Mouse (Mus musculus) spleen, postnatal 10 days (tissue): Measurements from ENCODE around the gene Gm20403.
"Not testable (repeated sequence)": the region's sequence is repeated elsewhere in the genome, so short reads cannot be mapped to it uniquely, and the experiment has no call there.

Experiments
- DNase-seq, 2 experiments: peaks; one replicate each; pipeline ENCODE4 v3.0.0; 2021 to 2022; ENCODE audit warnings: low spot score in 2 of 2

Gm20403 gene

DNA sequence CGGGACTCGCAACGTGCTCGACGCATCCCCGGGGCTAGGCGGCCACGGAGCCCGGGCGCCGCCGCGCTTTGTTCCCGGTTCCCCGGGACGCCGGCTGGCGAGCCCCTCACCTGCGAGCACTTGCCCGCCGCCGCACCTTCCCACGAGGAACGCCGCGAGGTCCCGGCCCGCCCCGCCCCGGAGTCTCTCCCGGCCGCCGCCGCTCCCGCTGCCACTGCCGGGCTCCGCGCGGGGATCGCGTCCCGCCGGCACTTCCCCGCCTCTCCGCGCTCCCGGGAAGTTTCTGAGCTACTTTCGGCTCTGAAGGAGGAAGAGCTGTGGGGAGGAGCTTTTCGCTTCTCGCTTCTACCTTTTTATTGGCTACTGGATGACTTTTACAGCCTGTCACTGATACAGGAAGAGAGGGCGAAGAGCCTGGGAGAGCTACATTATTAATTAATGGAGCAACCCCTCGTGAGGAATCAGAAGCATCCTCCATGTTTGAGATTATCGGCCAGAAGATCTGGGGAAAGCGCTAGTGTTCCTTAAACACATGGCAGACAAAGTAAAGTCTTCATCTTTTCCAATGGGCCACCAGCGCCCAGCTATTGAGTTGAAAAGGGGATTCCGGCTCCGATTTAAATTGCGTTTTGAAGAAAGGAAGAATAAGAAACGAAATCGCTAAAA lies at the start of gene Gm20403:
Gene Gm20403 (minus strand): TSS at position 478 of the 666 bp plus-strand sequence.
- DNase-seq = peak; percentile 71 to 80

- no peak for DNase-seq
Observed at GRCm38 (mm10) chr12:55027088-55027487, 40.8 kb upstream of the Gm20403 start.

- DNase-seq = no peak
Observed at GRCm38 (mm10) chr12:55023284-55023683, 37.0 kb upstream of the Gm20403 start.

DNA sequence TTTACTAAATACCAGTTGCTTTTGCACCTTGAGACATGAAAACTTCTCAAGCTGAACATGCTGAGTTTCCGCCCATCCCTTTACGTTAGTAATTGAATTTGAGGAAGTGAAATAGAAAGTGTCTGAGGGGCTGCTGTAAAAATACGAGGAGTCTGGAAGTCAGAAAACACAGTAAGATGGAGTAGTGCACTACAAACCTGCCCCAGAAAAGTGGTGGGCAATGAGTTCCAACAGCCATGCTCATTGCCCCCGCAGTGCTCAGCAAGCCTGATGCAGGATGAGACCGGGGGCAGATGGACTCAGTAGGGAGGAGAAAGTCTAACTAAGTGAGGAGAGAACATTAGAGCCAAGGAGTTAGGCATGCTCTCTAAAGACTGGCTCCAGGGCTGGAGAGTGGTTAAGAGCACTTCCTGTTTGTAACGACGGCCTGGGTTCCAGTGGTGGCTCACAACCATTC lies 33.1 kb upstream of the Gm20403 start:
- DNase-seq = peak in 1 of 2 experiments; percentile 26

GRCm38 (mm10) chr12:55017119-55017721 lies 30.9 kb upstream of the Gm20403 start:
- no peak for DNase-seq

GRCm38 (mm10) chr12:55016339-55017118 lies 30.2 kb upstream of the Gm20403 start:
- DNase-seq = peak in 1 of 2 experiments; percentile 23

DNA sequence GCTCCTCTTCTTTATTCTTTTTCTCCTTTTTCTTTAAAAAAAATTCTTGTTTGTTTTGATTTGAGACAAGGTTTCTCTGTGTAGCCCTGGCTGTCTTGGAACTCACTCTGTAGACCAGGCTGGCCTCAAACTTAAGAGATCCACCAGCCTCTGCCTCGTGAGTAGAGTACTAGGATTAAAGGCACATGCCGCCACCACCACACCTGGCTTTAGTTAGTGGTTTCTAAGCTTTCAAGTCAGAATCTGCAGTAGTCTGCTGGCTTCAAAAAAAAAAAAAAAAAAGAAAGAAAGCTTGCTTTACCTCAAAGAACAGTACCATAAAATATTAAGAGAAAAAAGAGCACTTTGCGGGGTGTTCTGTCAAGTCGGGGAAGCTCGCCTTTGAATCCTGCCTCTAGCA lies 29.1 kb upstream of the Gm20403 start:
- peak in 1 of 2 experiments; percentile 10 for DNase-seq

DNA sequence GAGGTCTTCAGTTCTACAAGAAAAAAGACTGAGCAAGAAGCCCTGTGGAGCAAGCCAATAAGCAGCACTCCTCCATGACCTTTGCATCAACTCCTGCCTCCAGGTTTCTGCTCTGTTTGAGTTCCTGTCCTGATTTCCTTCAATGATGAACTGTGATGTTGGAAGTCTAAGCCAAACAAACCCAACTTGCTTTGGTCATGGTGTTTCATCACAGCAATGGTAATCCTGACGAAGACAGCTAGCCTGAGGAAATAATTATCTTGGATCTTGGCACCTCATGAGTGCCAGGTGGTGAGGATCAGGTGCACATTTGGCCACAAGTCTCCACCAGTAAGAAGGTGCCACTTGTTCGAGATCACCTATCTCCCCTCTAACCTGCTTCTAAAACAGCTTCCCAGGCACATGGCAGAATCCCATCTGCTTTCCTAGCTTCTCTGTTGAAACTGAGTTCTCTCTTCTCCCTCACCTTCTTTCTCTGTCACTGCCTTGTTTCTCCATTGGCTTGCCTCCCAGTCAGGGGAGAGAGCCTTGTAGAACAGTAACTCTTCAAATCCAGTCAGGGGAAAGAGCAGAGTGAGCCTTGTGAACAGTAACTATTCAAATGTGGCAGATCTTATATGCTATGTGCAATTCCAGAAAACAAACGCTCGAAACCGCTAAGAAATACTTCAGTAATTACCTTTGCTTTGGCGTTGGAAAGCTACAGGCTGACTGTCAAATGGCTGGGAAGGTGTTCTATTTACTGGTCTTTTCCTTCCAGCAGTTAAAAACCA lies 27.5 kb upstream of the Gm20403 start, which contains the start of gene Baz1a:
Gene Baz1a (minus strand): TSS at position 723 of the 773 bp plus-strand sequence.
- no peak for DNase-seq

DNA sequence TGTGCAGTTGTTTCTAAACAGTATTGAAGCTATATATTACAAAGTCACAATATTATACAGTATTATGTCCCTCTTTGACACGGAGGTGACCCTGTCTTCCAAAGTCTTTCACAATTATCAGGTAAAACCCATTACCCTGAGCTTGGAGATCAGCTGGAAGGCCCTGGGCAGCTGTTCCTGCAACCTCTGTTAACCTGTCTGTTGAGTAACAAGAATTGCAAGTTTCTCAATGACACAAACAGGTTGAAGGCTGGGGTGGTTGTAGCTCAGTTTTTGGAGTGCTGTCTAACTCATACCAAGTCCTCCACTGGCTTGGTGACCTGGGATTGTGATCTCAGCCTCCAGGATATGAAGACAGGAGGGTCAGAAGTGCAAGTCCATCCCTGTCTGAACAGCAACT lies 26.7 kb upstream of the Gm20403 start:
- DNase-seq = peak in 1 of 2 experiments; percentile 4

GRCm38 (mm10) chr12:55007361-55008008 lies 21.2 kb upstream of the Gm20403 start:
- peak in 1 of 2 experiments; percentile 6 for DNase-seq

- peak in 1 of 2 experiments; percentile 8 for DNase-seq
Observed at GRCm38 (mm10) chr12:55006071-55006470, 19.7 kb upstream of the Gm20403 start.

DNA sequence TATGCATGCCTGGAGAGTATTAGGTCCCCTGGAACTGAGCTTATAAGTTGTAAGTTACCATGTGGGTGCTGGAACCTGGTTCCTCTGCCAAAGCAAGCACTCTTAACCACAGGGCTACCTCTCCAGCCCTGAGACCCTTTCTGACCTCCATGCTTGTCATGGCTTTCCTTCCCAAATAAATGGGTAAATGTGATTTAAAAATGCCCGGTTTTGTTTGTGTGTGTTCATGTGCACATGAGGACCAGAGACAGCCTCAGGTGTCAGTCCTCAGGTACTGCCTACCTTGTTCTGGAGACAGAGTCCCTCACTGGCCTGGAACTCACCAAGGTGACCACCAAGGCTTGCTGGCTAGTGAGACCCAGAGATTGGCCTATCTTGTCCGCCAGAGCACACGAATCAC lies 18.1 kb upstream of the Gm20403 start:
- DNase-seq = peak in 1 of 2 experiments; percentile 9

DNA sequence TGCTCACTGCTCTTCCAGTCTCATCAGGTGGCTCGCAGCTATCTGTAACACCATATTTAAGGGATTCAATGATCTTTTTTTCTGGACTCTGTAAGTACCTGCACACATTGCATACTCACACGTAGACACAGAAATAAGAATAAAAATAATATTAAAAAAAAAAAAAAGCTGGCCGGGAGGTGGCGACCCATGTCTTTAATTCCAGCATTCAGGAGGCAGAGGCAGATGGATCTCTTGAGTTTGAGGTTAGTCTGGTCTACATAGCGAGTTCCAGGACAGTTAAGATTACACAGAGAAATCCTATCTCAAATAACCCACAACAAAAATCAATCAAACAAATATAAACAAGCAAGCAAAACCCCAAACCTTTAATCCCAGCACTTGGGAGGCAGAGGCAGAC lies 17.5 kb upstream of the Gm20403 start:
- DNase-seq = no peak

DNA sequence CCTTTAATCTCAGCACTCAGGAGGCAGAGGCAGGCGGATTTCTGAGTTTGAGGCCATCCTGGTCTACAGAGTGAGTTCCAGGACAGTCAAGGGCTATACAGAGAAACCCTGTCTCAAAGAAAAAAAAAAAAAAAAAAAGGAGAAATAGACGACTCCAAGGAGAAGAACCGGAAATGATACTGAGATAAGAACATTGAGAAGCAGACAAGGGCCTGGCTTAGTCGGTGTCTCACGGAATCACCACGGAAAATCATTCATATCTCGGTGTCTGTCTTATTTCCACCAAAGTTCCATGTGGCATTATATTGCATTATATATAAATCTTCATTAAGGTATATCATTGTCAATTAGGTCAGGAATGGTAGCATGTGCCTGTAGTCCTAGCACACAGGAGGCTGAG lies 16.2 kb upstream of the Gm20403 start:
- DNase-seq = not testable (repeated sequence)

GRCm38 (mm10) chr12:54999016-54999690 lies 12.8 kb upstream of the Gm20403 start:
- peak; percentile 50 to 80 for DNase-seq

- DNase-seq = peak in 1 of 2 experiments; percentile 15
Observed at GRCm38 (mm10) chr12:54998411-54998810, 12.1 kb upstream of the Gm20403 start.

- DNase-seq = peak in 1 of 2 experiments; percentile 16
Observed at GRCm38 (mm10) chr12:54996979-54997474, 10.7 kb upstream of the Gm20403 start.

DNA sequence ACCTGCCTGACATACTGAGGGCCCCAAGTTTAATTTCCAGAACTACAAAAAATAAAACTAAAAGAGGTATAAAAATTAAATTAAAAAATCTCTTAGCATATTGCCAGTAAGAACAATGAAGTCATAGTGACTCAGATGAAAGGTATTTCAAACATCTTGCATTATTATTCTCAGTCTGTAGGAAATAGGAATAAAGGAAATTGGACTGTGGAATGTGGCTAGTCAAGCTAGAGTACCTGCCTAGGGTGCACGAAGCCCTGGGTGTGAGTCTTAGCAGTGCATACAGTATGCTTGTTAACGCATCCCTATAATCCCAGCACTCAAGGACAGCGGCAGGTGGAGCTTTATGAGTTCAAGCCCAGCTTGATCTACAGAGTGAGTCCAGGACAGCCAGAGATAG lies 9.6 kb upstream of the Gm20403 start:
- peak in 1 of 2 experiments; percentile 10 for DNase-seq

- DNase-seq = no peak
Observed at GRCm38 (mm10) chr12:54994418-54994817, 8.1 kb upstream of the Gm20403 start.

DNA sequence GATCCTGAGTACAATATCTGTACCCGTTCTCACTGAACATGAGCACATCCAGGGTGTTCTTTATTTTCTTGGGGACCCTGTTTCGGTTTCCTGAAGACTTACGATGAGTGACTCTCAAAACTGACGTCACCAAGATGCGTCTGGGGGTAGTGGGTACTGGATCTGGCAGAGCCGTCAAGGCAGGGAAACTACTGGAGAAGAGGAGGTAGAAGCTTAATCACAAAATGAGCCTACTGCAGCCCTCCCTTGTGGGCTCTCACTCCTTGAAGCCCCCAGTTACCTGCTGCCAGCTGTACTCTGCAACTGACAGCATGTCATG lies 7.7 kb upstream of the Gm20403 start:
- DNase-seq = peak in 1 of 2 experiments; percentile 14
